Comparison of ENCODE assay signal across 10 mouse cellular contexts in the genomic region with DNA sequence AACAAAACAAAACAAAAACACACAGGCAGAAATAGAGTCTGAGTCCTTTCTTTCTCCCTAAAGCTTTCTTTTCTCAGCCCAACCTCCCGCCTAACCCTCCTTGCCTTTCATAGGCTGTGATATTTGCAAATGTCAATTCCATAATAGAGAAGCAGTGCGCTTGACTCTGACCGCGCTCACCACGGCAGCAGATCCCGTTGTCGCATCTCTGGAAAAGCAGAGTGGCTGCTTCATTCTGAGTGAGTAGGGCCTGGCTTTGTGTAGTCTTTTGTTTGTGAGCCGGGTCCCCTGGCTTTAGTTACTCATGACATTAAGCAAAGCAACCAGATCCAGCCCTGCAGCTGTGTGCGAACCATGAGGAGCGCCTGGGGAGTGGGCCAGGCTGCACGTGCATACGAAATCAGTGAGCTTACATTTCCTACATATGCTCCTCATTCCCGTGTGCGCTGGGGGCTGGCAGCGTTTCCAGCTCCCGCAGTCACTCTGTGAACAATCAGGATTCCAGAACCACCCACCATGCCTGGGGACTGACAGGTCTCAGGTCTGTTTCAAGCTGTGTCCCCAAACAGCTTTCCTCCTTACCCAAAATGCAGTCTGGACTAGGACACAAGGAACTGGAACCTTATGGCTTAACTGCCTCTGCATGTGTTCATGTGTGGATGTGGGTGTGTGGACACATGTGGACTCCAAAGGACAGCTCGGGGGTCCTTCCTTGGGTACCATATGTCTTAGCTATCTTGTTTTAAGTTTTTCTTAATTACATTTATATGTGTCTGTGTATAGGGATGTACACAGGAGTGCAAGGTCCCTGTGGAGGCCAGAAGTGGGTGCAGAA.
DNase-seq lines count a peak whose midpoint lies in the region; ATAC-seq lines count a peak whose summit lies in the region.
"Had no signal": no experiment of that assay in that cellular context is flagged by ENCODE, and none has a peak within 500 bp of the region (broad histone marks: within the 10 kb centered on the region; RNA-seq: fewer than 3 reads in every experiment).

No protein-coding gene starts in this region.

- H3K27me3 ChIP-seq in heart, embryonic 10.5 days (ENCODE audit: insufficient read depth, poor library complexity, severe bottlenecking) = no peaks in the 10 kb centered on the region
- H3K27me3 ChIP-seq in hindbrain, embryonic 16.5 days (replicated peaks; ENCODE audit: control insufficient read depth, insufficient read depth, low read length) = no peaks in the 10 kb centered on the region
- peaks cover 6% of the 10 kb centered on the region; the same call in 1 of the 2 replicates for H3K27me3 ChIP-seq in midbrain, embryonic 13.5 days
- H3K27me3 ChIP-seq: CH12.LX; megakaryocyte, embryonic 14.5 days had no signal

- no peaks in the 10 kb centered on the region for H3K36me3 ChIP-seq in heart, embryonic 10.5 days
- no peaks in the 10 kb centered on the region for H3K36me3 ChIP-seq in hindbrain, embryonic 16.5 days (ENCODE audit: control insufficient read depth, insufficient read depth, low read length)
- H3K36me3 ChIP-seq in midbrain, embryonic 13.5 days = no peaks in the 10 kb centered on the region

- H3K27ac ChIP-seq in heart, embryonic 10.5 days = peak overlapping the region; percentile 57; the same call in 1 of the 2 replicates
- H3K27ac ChIP-seq in hindbrain, embryonic 16.5 days (ENCODE audit: low read depth, low read length) = no peak overlapping the region
- peak overlapping the region; percentile 87 for H3K27ac ChIP-seq in midbrain, embryonic 13.5 days

- H3K4me1 ChIP-seq in heart, embryonic 10.5 days = peaks cover 8% of the 10 kb centered on the region; the same call in 1 of the 2 replicates
- peaks cover 15% of the 10 kb centered on the region for H3K4me1 ChIP-seq in hindbrain, embryonic 16.5 days (ENCODE audit: control insufficient read depth, insufficient read depth, low read depth, low read length)
- H3K4me1 ChIP-seq in midbrain, embryonic 13.5 days (replicated peaks) = peaks cover 41% of the 10 kb centered on the region

- no peaks in the 10 kb centered on the region for H3K9me3 ChIP-seq in heart, embryonic 10.5 days
- no peaks in the 10 kb centered on the region for H3K9me3 ChIP-seq in hindbrain, embryonic 16.5 days (ENCODE audit: control insufficient read depth, low read length)
- no peaks in the 10 kb centered on the region for H3K9me3 ChIP-seq in midbrain, embryonic 13.5 days

- peak overlapping the region; percentile 33 for H3K9ac ChIP-seq in hindbrain, embryonic 16.5 days (ENCODE audit: low read depth, low read length)
- peak overlapping the region; percentile 48 for H3K9ac ChIP-seq in midbrain, embryonic 13.5 days (replicated peaks)

- H3K4me3 ChIP-seq in heart, embryonic 10.5 days = no peak overlapping the region
- no peak overlapping the region for H3K4me3 ChIP-seq in hindbrain, embryonic 16.5 days (ENCODE audit: low read length)
- H3K4me3 ChIP-seq in midbrain, embryonic 13.5 days (replicated peaks) = peak overlapping the region; percentile 20
- H3K4me3 ChIP-seq: megakaryocyte, embryonic 14.5 days had no signal

- ATAC-seq in hindbrain, embryonic 16.5 days = peak; percentile 71
- ATAC-seq in midbrain, embryonic 13.5 days = peak; percentile 89

- H3K4me2 ChIP-seq in hindbrain, embryonic 16.5 days (ENCODE audit: low read length) = peak overlapping the region; percentile 43
- peak overlapping the region; percentile 46 for H3K4me2 ChIP-seq in midbrain, embryonic 13.5 days (replicated peaks)

- DNase-seq in heart, embryonic 10.5 days (ENCODE audit: low spot score) = no peak
- no peak for DNase-seq in heart, adult 18-20 months
- peak; percentile 75 for DNase-seq in embryo, embryonic 10.5 days (ENCODE audit: low spot score)
- no peak for DNase-seq in thymus, postnatal 4 days
- DNase-seq in spleen, postnatal 10 days (ENCODE audit: low spot score in 2 of 2) = no peak
- no peak for DNase-seq in adrenal gland, postnatal 14 days

- WGBS in heart, embryonic 10.5 days = 43% methylated on average over 17 of the region's 17 CpGs
- 4% methylated on average over 17 of the region's 17 CpGs for WGBS in hindbrain, embryonic 16.5 days
- 4% methylated on average over 17 of the region's 17 CpGs for WGBS in midbrain, embryonic 13.5 days
